Mouse (Mus musculus): ENCODE data around the gene C2cd4c. TPM values are rescaled to one million over a fixed set of nuclear protein-coding genes. Genes with fewer than 3 reads are reported as not detected.

Gene C2cd4c
- total RNA-seq, 2 experiments from 2014 or later = 16.8 to 17.1 TPM

- TF ChIP-seq CTCF (IDR thresholded peaks at IDR 0.05) = no peak
- DNase-seq (ENCODE audit: extremely low spot score in 1 of 2, low spot score in 2 of 2) = no peak
- Histone ChIP-seq H3K27ac (no peak overlapping the region), H3K4me3 (no peak overlapping the region)
- intact Hi-C loops (cut with DNase I) = no loop called here
Measured at GRCm38 (mm10) chr10:79609276-79609675, 4.5 kb downstream of the C2cd4c start.

- DNase-seq (ENCODE audit: extremely low spot score in 1 of 2, low spot score in 2 of 2) = no peak
- intact Hi-C loops (cut with DNase I) = no loop called here
- TF ChIP-seq CTCF (IDR thresholded peaks at IDR 0.05) = no peak
- Histone ChIP-seq H3K4me3 (no peak overlapping the region), H3K27ac (no peak overlapping the region)
Measured at GRCm38 (mm10) chr10:79607892-79608291, 5.9 kb downstream of the C2cd4c start.

DNA sequence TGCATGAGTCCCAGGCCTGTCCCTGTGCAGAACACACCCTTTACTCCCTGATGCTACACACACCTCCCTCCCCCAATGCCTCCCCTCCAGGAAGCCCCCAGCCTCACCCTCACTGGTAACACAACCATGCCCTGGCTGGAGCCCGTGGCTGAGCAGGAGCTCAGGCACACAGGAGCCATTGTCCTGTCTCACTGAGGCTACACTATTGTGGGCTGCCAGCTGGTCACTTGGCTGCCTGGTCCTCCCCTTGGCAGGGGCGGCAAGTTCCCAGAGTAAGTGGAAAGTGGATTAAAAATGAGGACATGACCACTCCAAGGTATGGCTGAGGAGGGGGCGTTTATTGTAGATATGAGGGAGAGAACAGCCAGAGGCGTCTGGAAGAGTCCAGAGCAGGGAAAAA is 7.3 kb downstream of the C2cd4c start:
- no peak overlapping the region for H3K4me3 ChIP-seq
- no peak for DNase-seq (ENCODE audit: extremely low spot score in 1 of 2, low spot score in 2 of 2)
- H3K27ac ChIP-seq = 0 out of 2 replicates have a peak overlapping the region, but pooled peaks have one; percentile 6
- intact Hi-C loops (cut with DNase I) = no loop called here
- TF ChIP-seq CTCF (IDR thresholded peaks at IDR 0.05) = no peak

DNA sequence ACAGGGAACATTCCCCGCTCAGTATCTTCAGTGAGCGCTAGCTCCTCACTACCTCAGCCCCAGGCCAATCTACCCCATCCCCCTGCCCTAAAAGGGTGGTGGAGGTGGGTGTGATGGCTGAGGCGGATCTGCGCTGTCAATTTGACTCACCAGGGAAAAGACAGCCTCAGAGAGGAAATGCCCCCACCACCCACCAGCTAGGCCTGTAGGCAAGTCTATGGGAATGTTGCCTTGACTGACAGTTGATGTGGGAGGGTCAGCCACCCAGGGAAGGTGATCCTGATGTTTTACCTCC is 15.9 kb downstream of the C2cd4c start:
- H3K27ac ChIP-seq = peak overlapping the region; percentile 96
- peak; percentile 50 for DNase-seq (ENCODE audit: extremely low spot score in 1 of 2, low spot score in 2 of 2)
- no peak for TF ChIP-seq CTCF (IDR thresholded peaks at IDR 0.05)
- no peak overlapping the region for H3K4me3 ChIP-seq
- intact Hi-C loops (cut with DNase I) = loop anchor here (1.0 kb wide), 1 partner anchor 39 kb away; the partner anchor contains the start of gene Shc2

- Histone ChIP-seq H3K27ac (peak overlapping the region; percentile 96), H3K4me3 (no peak overlapping the region)
- TF ChIP-seq CTCF (IDR thresholded peaks at IDR 0.05) = no peak
- peak; percentile 71 to 73 for DNase-seq (ENCODE audit: extremely low spot score in 1 of 2, low spot score in 2 of 2)
- intact Hi-C loops (cut with DNase I) = loop anchor here (1.0 kb wide), 1 partner anchor 40 kb away; the partner anchor contains the start of gene Shc2
Measured at GRCm38 (mm10) chr10:79597051-79597935, 16.5 kb downstream of the C2cd4c start.

GRCm38 (mm10) chr10:79595590-79595929 is 18.3 kb downstream of the C2cd4c start:
- Histone ChIP-seq H3K4me3 (no peak overlapping the region), H3K27ac (peak overlapping the region; percentile 96; the same call in 1 of the 2 replicates)
- no peak for DNase-seq (ENCODE audit: extremely low spot score in 1 of 2, low spot score in 2 of 2)
- intact Hi-C loops (cut with DNase I) = loop anchor here (1.0 kb wide), 2 partner anchors 54 to 73 kb away; no protein-coding TSS in a partner anchor
- no peak for TF ChIP-seq CTCF (IDR thresholded peaks at IDR 0.05)

- peak; percentile 93 for TF ChIP-seq CTCF (IDR thresholded peaks at IDR 0.05)
- intact Hi-C loops (cut with DNase I) = loop anchor here (1.0 kb wide), 2 partner anchors 54 to 73 kb away; no protein-coding TSS in a partner anchor
- H3K27ac ChIP-seq = no peak overlapping the region; the same call in 1 of the 2 replicates
- no peak overlapping the region for H3K4me3 ChIP-seq
- DNase-seq (ENCODE audit: extremely low spot score in 1 of 2, low spot score in 2 of 2) = peak; percentile 59 to 70
Measured at GRCm38 (mm10) chr10:79594872-79595589, 18.8 kb downstream of the C2cd4c start.

GRCm38 (mm10) chr10:79594111-79594510 is 19.7 kb downstream of the C2cd4c start:
- DNase-seq (ENCODE audit: extremely low spot score in 1 of 2, low spot score in 2 of 2) = no peak
- intact Hi-C loops (cut with DNase I) = no loop called here
- Histone ChIP-seq H3K27ac (no peak overlapping the region), H3K4me3 (no peak overlapping the region)
- TF ChIP-seq CTCF (IDR thresholded peaks at IDR 0.05) = no peak

DNA sequence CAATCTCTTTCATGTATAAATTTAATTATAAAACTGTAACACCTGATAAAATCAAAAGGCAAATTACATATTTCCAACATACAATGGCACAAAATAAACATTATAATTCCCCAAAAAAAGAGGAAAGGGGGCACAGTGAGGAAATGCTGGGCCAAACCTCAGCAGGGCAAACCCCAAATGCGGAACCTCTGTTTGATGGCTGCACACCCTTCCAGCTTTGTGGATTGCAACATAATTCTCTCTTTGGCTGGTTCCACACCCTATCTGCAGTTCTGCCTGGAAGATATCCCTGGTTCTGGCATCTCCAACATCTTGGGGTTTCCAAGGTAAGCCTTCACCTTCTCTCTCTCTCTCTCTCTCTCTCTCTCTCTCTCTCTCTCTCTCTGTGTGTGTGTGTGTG is 23.1 kb downstream of the C2cd4c start:
- H3K4me3 ChIP-seq = no peak overlapping the region
- no peak for TF ChIP-seq CTCF (IDR thresholded peaks at IDR 0.05)
- DNase-seq (ENCODE audit: extremely low spot score in 1 of 2, low spot score in 2 of 2) = no peak
- H3K27ac ChIP-seq = no peak overlapping the region
- intact Hi-C loops (cut with DNase I) = no loop called here

DNA sequence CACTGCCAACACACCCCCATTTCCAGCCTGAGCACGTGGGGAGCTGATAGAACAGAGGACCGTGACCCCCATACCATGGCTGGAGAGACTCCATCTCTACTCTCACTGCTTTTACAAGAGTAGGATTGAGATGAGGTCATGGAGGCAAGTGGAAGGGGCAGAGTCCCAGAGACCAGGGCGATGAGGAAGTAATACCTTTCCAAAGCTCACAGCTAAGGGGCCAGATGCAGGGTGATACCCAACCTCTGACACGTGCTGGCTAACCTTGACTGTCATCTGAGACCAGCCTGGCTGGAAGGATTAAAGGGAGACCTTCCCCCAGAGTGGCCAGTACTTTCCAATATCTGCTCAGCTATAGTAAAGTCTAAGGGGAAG is 26.1 kb downstream of the C2cd4c start:
- TF ChIP-seq CTCF (IDR thresholded peaks at IDR 0.05) = no peak
- H3K4me3 ChIP-seq = no peak overlapping the region
- peak in 1 of 2 experiments; percentile 5 for DNase-seq (ENCODE audit: extremely low spot score in 1 of 2, low spot score in 2 of 2)
- intact Hi-C loops (cut with DNase I) = no loop called here
- H3K27ac ChIP-seq = no peak overlapping the region

DNA sequence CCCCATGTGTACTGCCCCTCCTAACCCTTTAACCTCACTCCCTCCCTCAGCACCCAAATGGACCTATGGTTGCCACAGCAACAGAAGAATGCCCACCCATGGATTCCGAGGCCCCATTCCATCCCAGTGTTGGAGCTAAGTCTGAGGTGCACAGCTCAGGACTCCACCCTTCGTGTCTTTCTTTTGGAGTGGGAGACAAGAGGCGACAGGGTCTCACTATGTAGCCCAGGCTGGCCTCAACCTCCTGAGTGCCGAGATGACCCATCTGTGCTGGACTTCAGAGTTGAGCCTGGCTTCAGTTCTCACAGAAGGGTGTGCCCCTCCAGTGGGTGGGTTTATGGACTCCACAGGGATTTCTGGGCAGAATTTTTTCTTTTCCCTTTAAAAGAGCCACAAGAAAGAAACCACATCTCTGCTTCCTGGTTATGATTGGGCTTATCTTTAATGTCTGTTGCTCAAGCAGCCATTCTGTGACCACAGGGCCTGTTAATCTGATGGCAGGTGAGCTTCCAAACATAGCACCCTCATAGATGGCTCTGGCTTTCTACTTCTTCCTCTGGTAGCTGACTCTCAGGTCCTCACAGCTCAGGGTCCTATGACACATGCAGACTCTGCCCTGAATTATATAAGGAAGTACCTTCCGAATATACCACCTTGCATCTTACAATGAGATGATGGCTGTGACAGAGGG is 26.6 kb downstream of the C2cd4c start, which contains the start of gene Theg:
Gene Theg, minus strand, starts transcription at position 271 of the 691 bp plus-strand sequence.
- no peak for DNase-seq (ENCODE audit: extremely low spot score in 1 of 2, low spot score in 2 of 2)
- intact Hi-C loops (cut with DNase I) = no loop called here
- TF ChIP-seq CTCF (IDR thresholded peaks at IDR 0.05) = no peak
- H3K27ac ChIP-seq = no peak within 1 kb of the TSS
- H3K4me3 ChIP-seq = no peak within 1 kb of the TSS

DNA sequence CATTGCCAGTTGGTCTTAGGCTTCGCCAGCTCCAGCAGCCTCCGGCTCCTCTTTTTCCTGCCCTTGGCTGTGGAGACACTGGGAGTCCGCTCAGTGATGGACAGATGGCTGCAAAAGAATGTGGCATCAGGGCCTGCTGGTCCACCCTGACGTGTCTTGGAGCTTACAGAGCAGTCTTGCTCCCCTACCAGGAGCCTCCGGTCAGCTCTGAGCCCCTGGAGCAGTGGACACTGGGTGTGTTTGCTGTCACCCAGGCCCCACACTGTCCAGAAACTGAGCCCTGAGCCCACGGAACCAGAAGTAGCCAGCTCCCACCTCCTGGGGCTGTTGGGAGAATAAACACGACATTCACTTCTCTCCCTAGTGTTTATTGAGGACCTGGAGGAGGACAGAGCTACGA is 27.6 kb downstream of the C2cd4c start:
- intact Hi-C loops (cut with DNase I) = no loop called here
- H3K4me3 ChIP-seq = no peak overlapping the region

More for the DNA sequence above, 27.6 kb downstream of the C2cd4c start:
- no peak for DNase-seq (ENCODE audit: extremely low spot score in 1 of 2, low spot score in 2 of 2)
- no peak overlapping the region for H3K27ac ChIP-seq
- no peak for TF ChIP-seq CTCF (IDR thresholded peaks at IDR 0.05)

Measured in left cerebral cortex, adult 2 months (tissue).